Mouse (Mus musculus) urinary bladder, postnatal 25 days (tissue): ENCODE results near the gene Nuak1.

Experiments
- DNase-seq: peaks from one replicate; pipeline ENCODE4 v3.0.0; 2022; ENCODE audit warnings: low spot score

Gene Nuak1

GRCm38 (mm10) chr10:84411122-84412105 lies 29.0 kb downstream of the Nuak1 start:
- no peak for DNase-seq

- no peak for DNase-seq
Observed at GRCm38 (mm10) chr10:84408965-84409660, 31.3 kb downstream of the Nuak1 start.

- no peak for DNase-seq
Observed at GRCm38 (mm10) chr10:84405135-84405776, 35.1 kb downstream of the Nuak1 start.

- no peak for DNase-seq
Observed at GRCm38 (mm10) chr10:84401907-84402371, 38.5 kb downstream of the Nuak1 start.

GRCm38 (mm10) chr10:84401189-84401588 lies 39.2 kb downstream of the Nuak1 start:
- no peak for DNase-seq

- no peak for DNase-seq
Observed at GRCm38 (mm10) chr10:84400037-84400681, 40.2 kb downstream of the Nuak1 start.

GRCm38 (mm10) chr10:84397276-84397675 lies 43.1 kb downstream of the Nuak1 start:
- no peak for DNase-seq

GRCm38 (mm10) chr10:84395885-84396659 lies 44.3 kb downstream of the Nuak1 start:
- no peak for DNase-seq

- no peak for DNase-seq
Observed at GRCm38 (mm10) chr10:84395259-84395658, 45.1 kb downstream of the Nuak1 start.

- no peak for DNase-seq
Observed at GRCm38 (mm10) chr10:84393881-84394280, 46.5 kb downstream of the Nuak1 start.

GRCm38 (mm10) chr10:84393405-84393804 lies 47.0 kb downstream of the Nuak1 start:
- no peak for DNase-seq

- DNase-seq: no peak
Observed at GRCm38 (mm10) chr10:84392723-84393081, 47.7 kb downstream of the Nuak1 start.

GRCm38 (mm10) chr10:84392027-84392722 lies 48.2 kb downstream of the Nuak1 start:
- DNase-seq: no peak

- no peak for DNase-seq
Observed at GRCm38 (mm10) chr10:84389707-84390106, 50.7 kb downstream of the Nuak1 start.

GRCm38 (mm10) chr10:84388357-84389141 lies 51.8 kb downstream of the Nuak1 start:
- no peak for DNase-seq

GRCm38 (mm10) chr10:84387338-84387737 lies 53.1 kb downstream of the Nuak1 start:
- no peak for DNase-seq

GRCm38 (mm10) chr10:84386625-84387242 lies 53.7 kb downstream of the Nuak1 start:
- no peak for DNase-seq

- no peak for DNase-seq
Observed at GRCm38 (mm10) chr10:84386214-84386613, 54.2 kb downstream of the Nuak1 start.

GRCm38 (mm10) chr10:84384761-84385160 lies 55.6 kb downstream of the Nuak1 start:
- no peak for DNase-seq
